23 mouse cellular contexts compared by ENCODE assay signal in the genomic region with DNA sequence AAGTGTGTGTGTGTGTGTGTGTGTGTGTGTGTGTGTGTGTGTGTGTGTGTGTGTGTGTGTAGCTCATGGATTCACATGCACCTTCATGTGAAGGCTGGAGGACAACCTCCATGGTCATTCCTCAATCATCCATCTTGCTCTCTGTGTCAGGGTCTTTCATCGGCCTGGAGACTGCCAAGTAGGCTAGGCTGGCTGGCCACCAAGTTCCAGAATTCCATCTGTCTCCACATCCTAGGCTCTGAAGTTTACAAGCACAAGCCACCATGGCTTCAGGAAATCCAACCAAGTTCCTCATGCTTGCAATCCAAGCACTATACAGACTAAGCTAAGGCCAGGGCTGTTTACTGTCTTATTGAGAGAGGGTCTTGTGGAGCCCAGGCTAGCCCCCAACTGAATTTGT. TPM values are rescaled to one million over a fixed set of nuclear protein-coding genes. Genes with fewer than 3 reads are reported as not detected.
DNase-seq lines count a peak whose midpoint lies in the region; ATAC-seq and TF ChIP-seq lines count a peak whose summit lies in the region.
"Had no signal": no experiment of that assay in that cellular context is flagged by ENCODE, and none has a peak within 500 bp of the region (broad histone marks: within the 10 kb centered on the region; RNA-seq: fewer than 3 reads in every experiment).

No protein-coding gene starts in this region.

- H3K36me3 ChIP-seq in heart, adult 2 months (ENCODE audit: control insufficient read depth, insufficient read depth, low read length) = no peaks in the 10 kb centered on the region
- H3K36me3 ChIP-seq in heart, embryonic 12.5 days = no peaks in the 10 kb centered on the region
- H3K36me3 ChIP-seq: heart, embryonic 15.5 days; limb, embryonic 13.5 days; midbrain, embryonic 13.5 days had no signal

- no peak overlapping the region for H3K27ac ChIP-seq in heart, adult 2 months
- no peak overlapping the region for H3K27ac ChIP-seq in heart, embryonic 12.5 days (ENCODE audit: poor library complexity, severe bottlenecking)
- H3K27ac ChIP-seq: heart, embryonic 15.5 days; hindbrain, embryonic 14.5 days; kidney, postnatal 0 days; left cerebral cortex, adult 2 months; limb, embryonic 13.5 days; liver, embryonic 14.5 days; midbrain, embryonic 13.5 days had no signal

- no peak for TF ChIP-seq EP300 in heart, adult 2 months (IDR thresholded peaks at IDR 0.05; ENCODE audit: insufficient read depth, low read depth, low read length)

- H3K4me3 ChIP-seq in heart, adult 2 months = no peak overlapping the region
- H3K4me3 ChIP-seq in heart, embryonic 12.5 days = no peak overlapping the region
- H3K4me3 ChIP-seq: heart, embryonic 15.5 days; left cerebral cortex, adult 2 months; limb, embryonic 13.5 days; midbrain, embryonic 13.5 days had no signal

- no peak for TF ChIP-seq POLR2A in heart, adult 2 months (IDR thresholded peaks at IDR 0.05; ENCODE audit: insufficient read depth, low read depth, low read length)

- no peaks in the 10 kb centered on the region for H3K9me3 ChIP-seq in heart, embryonic 12.5 days (replicated peaks)
- H3K9me3 ChIP-seq: heart, embryonic 15.5 days; limb, embryonic 13.5 days; midbrain, embryonic 13.5 days had no signal

- H3K9ac ChIP-seq in heart, adult 2 months (ENCODE audit: low read depth, low read length) = no peak overlapping the region
- no peak overlapping the region for H3K9ac ChIP-seq in heart, embryonic 12.5 days
- H3K9ac ChIP-seq: heart, embryonic 15.5 days; hindbrain, embryonic 14.5 days; limb, embryonic 13.5 days; liver, embryonic 14.5 days; midbrain, embryonic 13.5 days had no signal

- intact Hi-C loops in heart, adult 2 months (cut with DNase I) = no loop called here
- intact Hi-C loops in heart, postnatal 14 days (cut with DNase I) = no loop called here

- no peak overlapping the region for H3K4me2 ChIP-seq in heart, embryonic 12.5 days
- H3K4me2 ChIP-seq: heart, embryonic 15.5 days; hindbrain, embryonic 14.5 days; limb, embryonic 13.5 days; midbrain, embryonic 13.5 days had no signal

- H3K27me3 ChIP-seq in heart, adult 2 months (ENCODE audit: control insufficient read depth, insufficient read depth, low read length) = no peaks in the 10 kb centered on the region
- H3K27me3 ChIP-seq in heart, embryonic 12.5 days (replicated peaks) = 0 out of 2 replicates have a peak, but pooled peaks cover 8% of the 10 kb centered on the region
- H3K27me3 ChIP-seq: heart, embryonic 15.5 days; limb, embryonic 13.5 days; midbrain, embryonic 13.5 days had no signal

- no peaks in the 10 kb centered on the region for H3K79me2 ChIP-seq in heart, adult 2 months (replicated peaks; ENCODE audit: control insufficient read depth, insufficient read depth, low read length)

- no peak for TF ChIP-seq CTCF in heart, adult 2 months (IDR thresholded peaks at IDR 0.05)

- no peak for ATAC-seq in heart, embryonic 12.5 days (ENCODE audit: insufficient number of reproducible peaks, low FRiP score)
- ATAC-seq: intestine, embryonic 16.5 days; midbrain, embryonic 13.5 days had no signal

- peaks cover 9% of the 10 kb centered on the region for H3K4me1 ChIP-seq in heart, adult 2 months (ENCODE audit: control insufficient read depth, insufficient read depth, low read length)
- no peaks in the 10 kb centered on the region for H3K4me1 ChIP-seq in heart, embryonic 12.5 days (replicated peaks)
- H3K4me1 ChIP-seq: heart, embryonic 15.5 days; limb, embryonic 13.5 days had no signal

- DNase-seq in cerebellum, postnatal 10 days = peak; percentile 82 to 83
- DNase-seq in cerebellum, postnatal 25 days = no peak
- peak; percentile 29 to 53 for DNase-seq in heart, adult 2 months
- DNase-seq in NIH3T3 (ENCODE audit: low read depth) = peak; percentile 43
- DNase-seq in heart, postnatal 14 days = peak; percentile 45
- DNase-seq in thymus, postnatal 36 days = no peak
- DNase-seq in ovary, adult 18-20 months (ENCODE audit: low spot score) = no peak
- DNase-seq: cerebellum, adult 9-11 months; spleen, adult 18-20 months; thymus, adult 2 months had no signal

- WGBS in heart, adult 2 months = 26% methylated on average over 1 of the region's 1 CpGs
- 76% methylated on average over 1 of the region's 1 CpGs for WGBS in heart, embryonic 12.5 days

RNA-seq across cellular contexts. Expression of a gene that starts 16.9 kb away (rescaled TPM):
- under 1 TPM in 1 of 2 experiments, not detected in 1; 0.13 TPM for total RNA-seq in heart, adult 2 months (2021)
- polyA plus RNA-seq in heart, adult 2 months (2012; rRNA removed) = 0.31 and 0.38 TPM in 2 replicates
- polyA plus RNA-seq in heart, embryonic 12.5 days (2016; fragmentation: Nextera tagmentation; extraction: Ambion mirVana) = 0.87 and 1.1 TPM in 2 replicates
- total RNA-seq in heart, postnatal 14 days (2021) = under 1 TPM; 0.29 to 0.41 TPM

RNA-seq across cellular contexts. Expression of a gene that starts 51.8 kb away (rescaled TPM):
- 10 to 100 TPM in 1 of 2 experiments, 1 to 10 TPM in 1; 7.0 to 19.7 TPM for total RNA-seq in heart, adult 2 months (2021)
- 11.6 and 13.5 TPM in 2 replicates for polyA plus RNA-seq in heart, adult 2 months (2012; rRNA removed)
- 0.05 and 0.06 TPM in 2 replicates for polyA plus RNA-seq in heart, embryonic 12.5 days (2016; fragmentation: Nextera tagmentation; extraction: Ambion mirVana)
- total RNA-seq in heart, postnatal 14 days (2021) = 10 to 100 TPM; 31.8 to 33.2 TPM

RNA-seq across cellular contexts. Expression of a gene that starts 55.2 kb away (rescaled TPM):
- total RNA-seq in heart, adult 2 months (2021) = not detected
- polyA plus RNA-seq in heart, adult 2 months (2012; rRNA removed) = not detected in 2 replicates
- not detected in 2 replicates for polyA plus RNA-seq in heart, embryonic 12.5 days (2016; fragmentation: Nextera tagmentation; extraction: Ambion mirVana)
- total RNA-seq in heart, postnatal 14 days (2021) = not detected
- total RNA-seq: adrenal gland, postnatal 4 days; left cerebral cortex, adult 2 months had no signal
- polyA plus RNA-seq: forebrain, embryonic 16.5 days; heart, embryonic 15.5 days; hindbrain, embryonic 14.5 days; intestine, embryonic 16.5 days; kidney, postnatal 0 days; limb, embryonic 13.5 days; liver, embryonic 14.5 days; lung, embryonic 16.5 days; midbrain, embryonic 13.5 days; stomach, embryonic 14.5 days; thymus, adult 2 months had no signal

Comparison
In these comparisons a context has a peak if more than half of its experiments do, and no peak if none do; other contexts are left out.
1. DNase-seq: peak in cerebellum, postnatal 10 days (2 of 2), heart, adult 2 months (2 of 2), NIH3T3 (single experiment) and heart, postnatal 14 days (2 of 2); none in cerebellum, postnatal 25 days (0 of 2), thymus, postnatal 36 days (0 of 2) and ovary, adult 18-20 months (single experiment).